Mouse (Mus musculus) limb, embryonic 14.5 days (tissue): ENCODE data around the gene Prl3d3. TPM values are rescaled to one million over a fixed set of nuclear protein-coding genes. Genes with fewer than 3 reads are reported as not detected.
"Not testable (repeated sequence)": the region's sequence is repeated elsewhere in the genome, so short reads cannot be mapped to it uniquely, and the experiment has no call there.

ENCODE experiments used
- ATAC-seq: fragments of 200-750 bp; cut with Nextera tagmentation; 2 replicates; pipeline ENCODE4 v1.8.0; 2017; ENCODE audit warnings: low read depth, moderate number of reproducible peaks, moderate TSS enrichment; ENCODE audit not compliant: low FRiP score
- DNase-seq: peaks from one replicate; pipeline ENCODE4 v3.0.0-alpha.2; 2015; ENCODE audit warnings: low spot score
- H3K27ac ChIP-seq: fragments of 300-500 bp; sonication (generic); replicated peaks from 2 replicates; pipeline ENCODE4 v1.5.1; 2014; ENCODE audit warnings: low read depth, mild to moderate bottlenecking, low read length, moderate library complexity, mixed read lengths
- H3K27me3 ChIP-seq: fragments of 300-500 bp; sonication (generic); 2 replicates; pipeline ENCODE4 v1.6.1; 2014; ENCODE audit warnings: low read length, mixed read lengths; ENCODE audit not compliant: control insufficient read depth, insufficient read depth
- H3K36me3 ChIP-seq: fragments of 300-500 bp; sonication (generic); 2 replicates; pipeline ENCODE4 v1.6.1; 2014; ENCODE audit warnings: mild to moderate bottlenecking, low read length, moderate library complexity, mixed read lengths; ENCODE audit not compliant: control insufficient read depth, insufficient read depth
- H3K4me1 ChIP-seq: fragments of 300-500 bp; sonication (generic); 2 replicates; pipeline ENCODE4 v1.6.1; 2014; ENCODE audit warnings: antibody characterized with exemption, low read length, mixed read lengths; ENCODE audit not compliant: control insufficient read depth, insufficient read depth
- H3K4me2 ChIP-seq: fragments of 300-500 bp; sonication (generic); replicated peaks from 2 replicates; pipeline ENCODE4 v1.6.1; 2014; ENCODE audit warnings: low read depth, mild to moderate bottlenecking, low read length, moderate library complexity; ENCODE audit not compliant: severe bottlenecking
- H3K4me3 ChIP-seq: fragments of 300-500 bp; sonication (generic); replicated peaks from 2 replicates; pipeline ENCODE4 v1.5.1; 2014; ENCODE audit warnings: low read length
- H3K9ac ChIP-seq: fragments of 300-500 bp; sonication (generic); 2 replicates; pipeline ENCODE4 v1.6.1; 2014; ENCODE audit warnings: mild to moderate bottlenecking, low read depth, low read length, moderate library complexity; ENCODE audit not compliant: severe bottlenecking
- H3K9me3 ChIP-seq: fragments of 300-500 bp; sonication (generic); 2 replicates; pipeline ENCODE4 v1.6.1; 2016; ENCODE audit warnings: low read length; ENCODE audit not compliant: control insufficient read depth
- POLR2A ChIP-seq: fragments of 200-500 bp; IDR thresholded peaks from 2 replicates; pipeline ENCODE4 v1.8.0; 2012; ENCODE audit warnings: inconsistent platforms, mild to moderate bottlenecking, moderate library complexity, borderline replicate concordance; ENCODE audit not compliant: insufficient read depth, insufficient read length; ENCODE audit errors: extremely low read depth
- WGBS: fragments of 180-500 bp; shearing (Covaris S2); extraction: QIAGEN DNeasy Blood & Tissue Kit; methylation state at CpG from one replicate; pipeline ENCODE4 v1.1.7; 2014; 5-methylcytosine and 5-hydroxymethylcytosine counted together
- polyA plus RNA-seq, 2 experiments: library from polyadenylated mRNA; depleted of rRNA in 1 of 2; stranded (reverse) in 1 of 2; unstranded in 1 of 2; fragments of >200 nt; fragmentation: Nextera tagmentation in 1 of 2; extraction: Ambion mirVana in 1 of 2; gene quantifications; 2 replicates each; pipeline versions ENCODE4 v1.2.1 to v1.2.3; 2012 to 2014

The Prl3d3 gene
- polyA plus RNA-seq (2012; rRNA removed) (not detected in 2 replicates), polyA plus RNA-seq (2014; fragmentation: Nextera tagmentation; extraction: Ambion mirVana) (not detected in 2 replicates)

GRCm38 (mm10) chr13:27156490-27156889 is at the start of gene Prl3d3:
Gene Prl3d3, plus strand, starts transcription at chr13:27156790.
- not testable (repeated sequence) for DNase-seq, H3K27ac ChIP-seq, H3K4me3 ChIP-seq, H3K9ac ChIP-seq, H3K4me2 ChIP-seq, ATAC-seq, H3K4me1 ChIP-seq, H3K36me3 ChIP-seq, H3K9me3 ChIP-seq, H3K27me3 ChIP-seq
- WGBS, result 88% methylated on average over 2 of the region's 3 CpGs

GRCm38 (mm10) chr13:27121398-27121797 is 35.2 kb upstream of the Prl3d3 start, which contains the start of gene Prl3d2:
Gene Prl3d2, plus strand, starts transcription at chr13:27121698.
- H3K27me3 ChIP-seq, H3K4me3 ChIP-seq, ATAC-seq, H3K9ac ChIP-seq, H3K4me1 ChIP-seq, H3K9me3 ChIP-seq, H3K36me3 ChIP-seq, H3K27ac ChIP-seq, H3K4me2 ChIP-seq, DNase-seq: not testable (repeated sequence)
- WGBS, result 90% methylated on average over 3 of the region's 4 CpGs

GRCm38 (mm10) chr13:27148264-27148663 is 8.3 kb upstream of the Prl3d3 start:
- no peak overlapping the region for H3K4me2 ChIP-seq
- H3K4me1 ChIP-seq, result no peaks in the 10 kb centered on the region
- no peak for TF ChIP-seq POLR2A
- H3K27ac ChIP-seq, result no peak overlapping the region
- H3K9ac ChIP-seq, result no peak overlapping the region
- no peak for ATAC-seq
- H3K36me3 ChIP-seq, result no peaks in the 10 kb centered on the region
- DNase-seq, result no peak
- WGBS, result 42% methylated on average over 1 of the region's 1 CpGs
- H3K27me3 ChIP-seq, result no peaks in the 10 kb centered on the region
- no peaks in the 10 kb centered on the region for H3K9me3 ChIP-seq
- no peak overlapping the region for H3K4me3 ChIP-seq

- Histone ChIP-seq H3K27ac (no peak within 1 kb of the TSS), H3K4me2 (no peak within 1 kb of the TSS), H3K4me3 (no peak within 1 kb of the TSS), H3K27me3 (no peaks in the 10 kb centered on the region), H3K9ac (no peak within 1 kb of the TSS), H3K4me1 (no peaks in the 10 kb centered on the region), H3K9me3 (no peaks in the 10 kb centered on the region), H3K36me3 (no peaks in the 10 kb centered on the region)
- WGBS, result 91% methylated on average over 1 of the region's 1 CpGs
- DNase-seq (no peak), ATAC-seq (no peak)
- no peak for TF ChIP-seq POLR2A
Observed at GRCm38 (mm10) chr13:27196359-27196758, 39.8 kb downstream of the Prl3d3 start, which contains the start of gene Prl3c1. Gene Prl3c1, plus strand, starts transcription at chr13:27196659.

Other genes starting within 250 kb of the Prl3d3 start
- gene Prl, start 99.2 kb upstream of the Prl3d3 start, polyA plus RNA-seq (2012; rRNA removed), result not detected in 2 replicates
- not detected in 2 replicates for gene Prl, start 99.2 kb upstream of the Prl3d3 start, polyA plus RNA-seq (2014; fragmentation: Nextera tagmentation; extraction: Ambion mirVana)
- gene Prl3d1, start 62.6 kb upstream of the Prl3d3 start, polyA plus RNA-seq (2012; rRNA removed), result 0.11 and 0.22 TPM in 2 replicates
- not detected in 2 replicates for gene Prl3d1, start 62.6 kb upstream of the Prl3d3 start, polyA plus RNA-seq (2014; fragmentation: Nextera tagmentation; extraction: Ambion mirVana)
- not detected in 2 replicates for gene Prl3d2, start 35.1 kb upstream of the Prl3d3 start, polyA plus RNA-seq (2012; rRNA removed)
- not detected in 2 replicates for gene Prl3d2, start 35.1 kb upstream of the Prl3d3 start, polyA plus RNA-seq (2014; fragmentation: Nextera tagmentation; extraction: Ambion mirVana)
- gene Prl3c1, start 39.9 kb downstream of the Prl3d3 start, polyA plus RNA-seq (2012; rRNA removed), result not detected in 2 replicates
- gene Prl3c1, start 39.9 kb downstream of the Prl3d3 start, polyA plus RNA-seq (2014; fragmentation: Nextera tagmentation; extraction: Ambion mirVana), result not detected in 2 replicates
- 7.5 and 7.8 TPM in 2 replicates for gene Prl3b1, start 85.1 kb downstream of the Prl3d3 start, polyA plus RNA-seq (2012; rRNA removed)
- 0.54 TPM in 1 of 2 replicates, not detected in the other for gene Prl3b1, start 85.1 kb downstream of the Prl3d3 start, polyA plus RNA-seq (2014; fragmentation: Nextera tagmentation; extraction: Ambion mirVana)
- not detected in 2 replicates for gene Prl3a1, start 102.6 kb downstream of the Prl3d3 start, polyA plus RNA-seq (2012; rRNA removed)
- not detected in 2 replicates for gene Prl3a1, start 102.6 kb downstream of the Prl3d3 start, polyA plus RNA-seq (2014; fragmentation: Nextera tagmentation; extraction: Ambion mirVana)
- gene Prl6a1, start 155.8 kb downstream of the Prl3d3 start, polyA plus RNA-seq (2012; rRNA removed), result 0.17 and 0.19 TPM in 2 replicates
- not detected in 2 replicates for gene Prl6a1, start 155.8 kb downstream of the Prl3d3 start, polyA plus RNA-seq (2014; fragmentation: Nextera tagmentation; extraction: Ambion mirVana)
- 0.60 TPM in 1 of 2 replicates, not detected in the other for gene Prl8a2, start 188.9 kb downstream of the Prl3d3 start, polyA plus RNA-seq (2012; rRNA removed)
- gene Prl8a2, start 188.9 kb downstream of the Prl3d3 start, polyA plus RNA-seq (2014; fragmentation: Nextera tagmentation; extraction: Ambion mirVana), result not detected in 2 replicates
- 1.2 and 2.0 TPM in 2 replicates for gene Prl2b1, start 234.1 kb downstream of the Prl3d3 start, polyA plus RNA-seq (2012; rRNA removed)
- not detected in 2 replicates for gene Prl2b1, start 234.1 kb downstream of the Prl3d3 start, polyA plus RNA-seq (2014; fragmentation: Nextera tagmentation; extraction: Ambion mirVana)